Mouse (Mus musculus) neural tube, embryonic 13.5 days (tissue): ENCODE results near the gene Bod1. TPM values are rescaled to one million over a fixed set of nuclear protein-coding genes. Genes with fewer than 3 reads are reported as not detected.

Experiments used
- ATAC-seq: fragments of 200-750 bp; cut with Nextera tagmentation; 2 replicates; pipeline ENCODE4 v1.8.0; 2017; ENCODE audit warnings: low read depth, mild to moderate bottlenecking, moderate TSS enrichment, moderate library complexity
- H3K27ac ChIP-seq: fragments of 300-500 bp; sonication (generic); replicated peaks from 2 replicates; pipeline ENCODE4 v1.5.1; 2015; ENCODE audit warnings: moderate library complexity, mild to moderate bottlenecking, inconsistent platforms
- H3K27me3 ChIP-seq: fragments of 300-500 bp; sonication (generic); 2 replicates; pipeline ENCODE4 v1.6.1; 2015; ENCODE audit warnings: mild to moderate bottlenecking, inconsistent platforms
- H3K36me3 ChIP-seq: fragments of 300-500 bp; sonication (generic); 2 replicates; pipeline ENCODE4 v1.6.1; 2015; ENCODE audit warnings: mild to moderate bottlenecking, inconsistent platforms
- H3K4me1 ChIP-seq: fragments of 300-500 bp; sonication (generic); replicated peaks from 2 replicates; pipeline ENCODE4 v1.6.1; 2015; ENCODE audit warnings: inconsistent platforms
- H3K4me2 ChIP-seq: fragments of 300-500 bp; sonication (generic); 2 replicates; pipeline ENCODE4 v1.6.1; 2015; ENCODE audit warnings: inconsistent platforms, mild to moderate bottlenecking, moderate library complexity
- H3K4me3 ChIP-seq: fragments of 300-500 bp; sonication (generic); 2 replicates; pipeline ENCODE4 v1.5.1; 2015; ENCODE audit warnings: mild to moderate bottlenecking, inconsistent platforms
- H3K9ac ChIP-seq: fragments of 300-500 bp; sonication (generic); 2 replicates; pipeline ENCODE4 v1.6.1; 2015; ENCODE audit warnings: moderate library complexity, mild to moderate bottlenecking, inconsistent platforms
- H3K9me3 ChIP-seq: fragments of 300-500 bp; sonication (generic); 2 replicates; pipeline ENCODE4 v1.6.1; 2016; ENCODE audit warnings: inconsistent platforms
- WGBS: fragments of 180-500 bp; shearing (Covaris S2); methylation state at CpG from one replicate; pipeline ENCODE4 v1.1.7; 2015; 5-methylcytosine and 5-hydroxymethylcytosine counted together
- polyA plus RNA-seq: library from polyadenylated mRNA; unstranded; fragments of >200 nt; fragmentation: Nextera tagmentation; extraction: Ambion mirVana; gene quantifications from 2 replicates; pipeline ENCODE4 v1.2.1, GENCODE M21; 2015

The Bod1 gene
- polyA plus RNA-seq = 137 and 146 TPM in 2 replicates

- Histone ChIP-seq H3K36me3 (peaks cover 32% of the 10 kb centered on the region), H3K4me2 (peak within 1 kb of the TSS; percentile 70), H3K4me1 (peaks cover 22% of the 10 kb centered on the region), H3K4me3 (peak within 1 kb of the TSS; percentile 78), H3K27ac (peak within 1 kb of the TSS; percentile 78), H3K9me3 (no peaks in the 10 kb centered on the region), H3K27me3 (no peaks in the 10 kb centered on the region), H3K9ac (peak within 1 kb of the TSS; percentile 94)
- under 1% methylated on average over 76 of the region's 76 CpGs for WGBS
- peak; percentile 98 for ATAC-seq
Measured at GRCm38 (mm10) chr11:31671354-31672169, at the start of gene Bod1. TSS of gene Bod1 (minus strand) at chr11:31671885.

- Histone ChIP-seq H3K9ac (no peak overlapping the region), H3K27me3 (no peaks in the 10 kb centered on the region), H3K4me1 (peaks cover 2% of the 10 kb centered on the region), H3K27ac (no peak overlapping the region), H3K9me3 (no peaks in the 10 kb centered on the region), H3K4me2 (no peak overlapping the region), H3K4me3 (no peak overlapping the region), H3K36me3 (no peaks in the 10 kb centered on the region)
- ATAC-seq = no peak
- 93% methylated on average over 4 of the region's 4 CpGs for WGBS
Measured at GRCm38 (mm10) chr11:31719090-31719489, 47.4 kb upstream of the Bod1 start.

GRCm38 (mm10) chr11:31717926-31718735 lies 46.4 kb upstream of the Bod1 start:
- Histone ChIP-seq H3K27me3 (no peaks in the 10 kb centered on the region), H3K4me1 (peaks cover 12% of the 10 kb centered on the region), H3K4me2 (no peak overlapping the region), H3K9me3 (no peaks in the 10 kb centered on the region), H3K4me3 (no peak overlapping the region), H3K9ac (no peak overlapping the region), H3K36me3 (no peaks in the 10 kb centered on the region), H3K27ac (no peak overlapping the region)
- 67% methylated on average over 4 of the region's 4 CpGs for WGBS
- no peak for ATAC-seq

GRCm38 (mm10) chr11:31713641-31714121 lies 42.0 kb upstream of the Bod1 start:
- 64% methylated on average over 6 of the region's 6 CpGs for WGBS
- peak overlapping the region; percentile 33; the same call in 1 of the 2 replicates for H3K27ac ChIP-seq

GRCm38 (mm10) chr11:31713116-31713515 lies 41.4 kb upstream of the Bod1 start:
- no peak overlapping the region for H3K9ac ChIP-seq
- peaks cover 16% of the 10 kb centered on the region for H3K4me1 ChIP-seq
- ATAC-seq = no peak
- H3K27ac ChIP-seq = 0 out of 2 replicates have a peak overlapping the region, but pooled peaks have one; percentile 33
- H3K27me3 ChIP-seq = no peaks in the 10 kb centered on the region
- H3K36me3 ChIP-seq = no peaks in the 10 kb centered on the region
- 39% methylated on average over 8 of the region's 8 CpGs for WGBS
- no peak overlapping the region for H3K4me2 ChIP-seq
- 0 out of 2 replicates have a peak, but pooled peaks cover under 1% of the 10 kb centered on the region for H3K9me3 ChIP-seq
- H3K4me3 ChIP-seq = no peak overlapping the region

More at GRCm38 (mm10) chr11:31713641-31714121, 42.0 kb upstream of the Bod1 start:
- Histone ChIP-seq H3K9ac (no peak overlapping the region), H3K27me3 (no peaks in the 10 kb centered on the region), H3K4me2 (no peak overlapping the region), H3K9me3 (no peaks in the 10 kb centered on the region), H3K36me3 (no peaks in the 10 kb centered on the region), H3K4me3 (no peak overlapping the region), H3K4me1 (peaks cover 16% of the 10 kb centered on the region)
- ATAC-seq = peak; percentile 81

GRCm38 (mm10) chr11:31707771-31708170 lies 36.1 kb upstream of the Bod1 start:
- Histone ChIP-seq H3K27ac (no peak overlapping the region), H3K4me3 (no peak overlapping the region), H3K4me2 (no peak overlapping the region), H3K36me3 (no peaks in the 10 kb centered on the region), H3K4me1 (peaks cover 7% of the 10 kb centered on the region; the same call in 1 of the 2 replicates), H3K27me3 (no peaks in the 10 kb centered on the region), H3K9me3 (peaks cover 9% of the 10 kb centered on the region), H3K9ac (no peak overlapping the region)
- ATAC-seq = no peak

- no peak overlapping the region for H3K4me2 ChIP-seq
- 70% methylated on average over 8 of the region's 8 CpGs for WGBS
Measured at GRCm38 (mm10) chr11:31703173-31703572, 31.5 kb upstream of the Bod1 start.

GRCm38 (mm10) chr11:31701901-31702300 lies 30.2 kb upstream of the Bod1 start:
- no peaks in the 10 kb centered on the region for H3K27me3 ChIP-seq
- 89% methylated on average over 3 of the region's 3 CpGs for WGBS

More at GRCm38 (mm10) chr11:31703173-31703572, 31.5 kb upstream of the Bod1 start:
- no peaks in the 10 kb centered on the region for H3K27me3 ChIP-seq
- H3K9me3 ChIP-seq = peaks cover 9% of the 10 kb centered on the region
- no peaks in the 10 kb centered on the region for H3K36me3 ChIP-seq
- ATAC-seq = no peak
- H3K4me1 ChIP-seq = peaks cover 5% of the 10 kb centered on the region; the same call in 1 of the 2 replicates
- no peak overlapping the region for H3K4me3 ChIP-seq
- H3K9ac ChIP-seq = no peak overlapping the region
- H3K27ac ChIP-seq = no peak overlapping the region

GRCm38 (mm10) chr11:31699502-31699901 lies 27.8 kb upstream of the Bod1 start:
- no peak overlapping the region for H3K4me2 ChIP-seq
- whole genome bisulfite sequencing = 68% methylated on average over 3 of the region's 3 CpGs
- H3K9ac ChIP-seq = no peak overlapping the region
- H3K9me3 ChIP-seq = no peaks in the 10 kb centered on the region
- no peaks in the 10 kb centered on the region for H3K36me3 ChIP-seq
- no peak overlapping the region for H3K4me3 ChIP-seq
- H3K4me1 ChIP-seq = peaks cover 15% of the 10 kb centered on the region
- ATAC-seq = no peak
- no peak overlapping the region for H3K27ac ChIP-seq
- H3K27me3 ChIP-seq = no peaks in the 10 kb centered on the region

More at GRCm38 (mm10) chr11:31701901-31702300, 30.2 kb upstream of the Bod1 start:
- Histone ChIP-seq H3K36me3 (no peaks in the 10 kb centered on the region), H3K9me3 (no peaks in the 10 kb centered on the region), H3K9ac (no peak overlapping the region), H3K4me2 (no peak overlapping the region), H3K4me1 (peaks cover 5% of the 10 kb centered on the region; the same call in 1 of the 2 replicates), H3K27ac (no peak overlapping the region), H3K4me3 (no peak overlapping the region)
- no peak for ATAC-seq

GRCm38 (mm10) chr11:31694801-31695200 lies 23.1 kb upstream of the Bod1 start:
- Histone ChIP-seq H3K36me3 (no peaks in the 10 kb centered on the region), H3K9me3 (no peaks in the 10 kb centered on the region), H3K4me1 (peaks cover 10% of the 10 kb centered on the region), H3K4me3 (no peak overlapping the region), H3K9ac (no peak overlapping the region), H3K27ac (peak overlapping the region; percentile 79), H3K4me2 (no peak overlapping the region), H3K27me3 (no peaks in the 10 kb centered on the region)
- 71% methylated on average over 4 of the region's 4 CpGs for WGBS
- peak; percentile 91 for ATAC-seq

GRCm38 (mm10) chr11:31694109-31694508 lies 22.4 kb upstream of the Bod1 start:
- no peak overlapping the region for H3K4me2 ChIP-seq
- H3K4me3 ChIP-seq = no peak overlapping the region
- no peaks in the 10 kb centered on the region for H3K9me3 ChIP-seq
- peaks cover 15% of the 10 kb centered on the region for H3K4me1 ChIP-seq
- H3K27me3 ChIP-seq = no peaks in the 10 kb centered on the region
- 100% methylated on average over 1 of the region's 1 CpGs for WGBS
- ATAC-seq = 0 out of 2 replicates have a peak, but pooled peaks have one; percentile 4
- peak overlapping the region; percentile 79; the same call in 1 of the 2 replicates for H3K27ac ChIP-seq
- no peak overlapping the region for H3K9ac ChIP-seq
- H3K36me3 ChIP-seq = no peaks in the 10 kb centered on the region

GRCm38 (mm10) chr11:31693322-31693721 lies 21.6 kb upstream of the Bod1 start:
- no peak for ATAC-seq
- Histone ChIP-seq H3K4me2 (no peak overlapping the region), H3K27ac (no peak overlapping the region), H3K9ac (no peak overlapping the region), H3K4me3 (no peak overlapping the region), H3K4me1 (peaks cover 16% of the 10 kb centered on the region), H3K9me3 (no peaks in the 10 kb centered on the region), H3K27me3 (no peaks in the 10 kb centered on the region), H3K36me3 (no peaks in the 10 kb centered on the region)
- WGBS = 94% methylated on average over 2 of the region's 2 CpGs
